Mouse (Mus musculus) duodenum, adult 2 months (tissue): Measurements from ENCODE around the gene Zfp383. TPM values are rescaled to one million over a fixed set of nuclear protein-coding genes. Genes with fewer than 3 reads are reported as not detected.

Experiments used
- polyA plus RNA-seq: library from polyadenylated mRNA; depleted of rRNA; stranded (reverse); fragments of >200 nt; gene quantifications from 2 replicates; pipeline ENCODE4 v1.2.3, GENCODE M21; 2012; ENCODE audit warnings: low replicate concordance; rRNA removed

Gene Zfp383
- polyA plus RNA-seq = 0.04 and 0.12 TPM in 2 replicates

DNA sequence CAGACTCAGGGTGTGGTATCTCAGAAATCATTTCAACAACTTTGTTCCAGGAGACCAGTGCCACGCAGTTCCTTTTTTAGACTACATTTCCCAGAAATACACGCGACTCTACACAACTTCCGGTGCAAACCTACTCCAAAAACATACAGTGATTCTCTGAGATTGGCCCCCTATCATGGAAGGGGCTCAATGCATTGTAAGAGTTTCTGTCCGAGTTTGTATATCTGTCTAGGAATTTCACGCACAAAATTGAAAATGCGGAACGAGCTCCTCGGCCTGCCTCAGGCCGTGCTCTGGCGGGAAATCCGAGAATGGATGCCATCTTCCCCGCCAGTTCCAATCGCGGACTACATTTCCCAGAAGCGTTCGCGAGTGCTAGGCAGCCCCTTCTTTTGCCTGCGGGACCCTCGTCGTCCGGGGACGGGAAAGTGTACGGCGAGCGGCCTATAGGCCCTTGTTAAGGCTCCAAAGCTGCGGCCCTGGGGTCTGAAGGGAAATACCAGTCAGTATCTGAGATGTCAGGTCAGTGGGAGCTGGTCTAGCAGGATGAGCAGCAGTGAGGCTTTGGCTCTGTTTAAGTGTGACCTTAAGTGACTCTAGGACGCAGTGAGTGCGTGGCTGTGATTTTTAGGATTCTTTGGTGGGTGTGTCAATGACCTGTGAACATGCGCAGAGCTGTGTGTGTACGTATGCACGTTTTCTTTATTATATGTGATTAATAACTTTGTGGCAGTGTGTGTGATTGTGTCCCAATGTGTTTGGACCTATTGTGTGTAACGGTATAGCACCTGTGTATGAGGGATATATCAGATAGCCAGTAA is at the start of gene Zfp383:
Gene Zfp383, plus strand, starts transcription at position 94 of the 821 bp plus-strand sequence.

GRCm38 (mm10) chr7:29859532-29860517 is 48.2 kb upstream of the Zfp383 start, which contains the start of gene Zfp420:
Gene Zfp420 (plus strand): TSS chr7:29859979.

DNA sequence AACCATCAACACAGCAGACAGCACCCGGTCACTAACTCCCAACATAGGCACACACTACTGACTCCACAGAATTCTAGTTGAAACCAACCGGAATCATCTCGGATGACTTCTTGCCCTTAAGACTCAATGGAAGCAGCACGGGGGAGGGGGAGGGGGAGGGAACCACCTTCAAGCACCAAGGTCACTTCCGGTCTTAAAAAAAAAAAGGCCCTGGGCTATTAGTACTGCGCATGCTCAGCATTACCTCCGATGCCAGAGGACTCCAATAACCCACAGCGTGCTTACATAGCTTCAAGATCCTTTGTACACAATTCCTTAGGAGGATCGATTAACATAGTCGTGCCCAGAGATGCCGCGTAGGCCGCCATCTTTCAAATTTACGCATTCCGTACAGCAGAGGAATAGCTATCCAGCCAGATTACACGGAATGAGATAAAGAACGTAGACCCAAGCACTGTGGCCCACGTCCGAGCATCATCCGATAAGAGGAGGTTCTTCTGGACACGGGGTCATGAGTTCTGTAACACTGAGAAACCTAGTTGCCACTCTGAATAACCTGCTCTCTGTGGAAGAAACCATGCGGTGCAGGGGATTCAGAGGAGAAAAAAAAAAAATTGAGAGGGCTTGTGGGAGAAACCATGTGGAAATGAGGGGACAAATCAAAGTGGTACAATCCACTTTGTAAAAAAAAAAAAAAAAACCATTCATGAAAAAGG is 1.9 kb upstream of the Zfp383 start, which contains the start of gene Zfp27:
Gene Zfp27, minus strand, starts transcription at position 607 of the 716 bp plus-strand sequence.

GRCm38 (mm10) chr7:29953513-29954401 is 45.7 kb downstream of the Zfp383 start, which contains the start of gene Zfp74:
Gene Zfp74 (minus strand): TSS chr7:29954089.

Other genes with a start within 250 kb of the Zfp383 start
- not detected in 2 replicates for gene Catsperg2, start 181.2 kb upstream of the Zfp383 start, polyA plus RNA-seq
- gene Zfp84, start 139.7 kb upstream of the Zfp383 start, polyA plus RNA-seq = 0.63 and 0.84 TPM in 2 replicates
- 0.36 and 0.96 TPM in 2 replicates for gene Zfp30, start 124.2 kb upstream of the Zfp383 start, polyA plus RNA-seq
- 0.33 and 0.46 TPM in 2 replicates for gene Zfp790, start 92.1 kb upstream of the Zfp383 start, polyA plus RNA-seq
- 0.06 and 0.07 TPM in 2 replicates for gene Zfp940, start 54.6 kb upstream of the Zfp383 start, polyA plus RNA-seq
- gene Zfp420, start 48.2 kb upstream of the Zfp383 start, polyA plus RNA-seq = 0.07 and 0.12 TPM in 2 replicates
- gene Zfp27, start 1.7 kb upstream of the Zfp383 start, polyA plus RNA-seq = 0.76 and 0.89 TPM in 2 replicates
- gene Zfp74, start 45.9 kb downstream of the Zfp383 start, polyA plus RNA-seq = 0.06 and 4.0 TPM in 2 replicates
- 1.5 and 1.6 TPM in 2 replicates for gene Zfp568, start 75.7 kb downstream of the Zfp383 start, polyA plus RNA-seq
- gene Zfp14, start 143.2 kb downstream of the Zfp383 start, polyA plus RNA-seq = 0.19 and 0.42 TPM in 2 replicates
- gene Zfp82, start 164.7 kb downstream of the Zfp383 start, polyA plus RNA-seq = 0.07 TPM in 1 of 2 replicates, not detected in the other
- gene Gm26920, start 182.2 kb downstream of the Zfp383 start, polyA plus RNA-seq = 0.14 TPM in 1 of 2 replicates, not detected in the other
- gene Zfp566, start 182.3 kb downstream of the Zfp383 start, polyA plus RNA-seq = 0.65 and 0.99 TPM in 2 replicates
- 3.1 and 6.6 TPM in 2 replicates for gene Zfp260, start 186.6 kb downstream of the Zfp383 start, polyA plus RNA-seq
- 0.23 TPM in 1 of 2 replicates, not detected in the other for gene Zfp382, start 213.7 kb downstream of the Zfp383 start, polyA plus RNA-seq